18 mouse cellular contexts compared by ENCODE assay signal in genomic region chr9:5604019-5604418, GRCm38 (mm10).
"Had no signal": no experiment of that assay in that cellular context is flagged by ENCODE, and none has a peak within 500 bp of the region (broad histone marks: within the 10 kb centered on the region; RNA-seq: fewer than 3 reads in every experiment).

No protein-coding gene starts in this region.

- H3K9me3 ChIP-seq: kidney, embryonic 15.5 days; liver, embryonic 13.5 days; neural tube, embryonic 13.5 days; stomach, embryonic 15.5 days had no signal

- H3K9ac ChIP-seq: kidney, embryonic 15.5 days; liver, embryonic 13.5 days; neural tube, embryonic 13.5 days; stomach, embryonic 15.5 days had no signal

- H3K27me3 ChIP-seq: kidney, embryonic 15.5 days; liver, embryonic 13.5 days; neural tube, embryonic 13.5 days; stomach, embryonic 15.5 days had no signal

- H3K4me3 ChIP-seq: kidney, embryonic 15.5 days; left cerebral cortex, adult 2 months; liver, embryonic 13.5 days; myocyte; neural tube, embryonic 13.5 days; stomach, embryonic 15.5 days had no signal

- H3K36me3 ChIP-seq: kidney, embryonic 15.5 days; liver, embryonic 13.5 days; neural tube, embryonic 13.5 days; stomach, embryonic 15.5 days had no signal

- DNase-seq: kidney, postnatal 10 days; kidney, postnatal 36 days; layer of hippocampus, postnatal 36 days; liver, embryonic 13.5 days; lung, adult 2 months; lung, postnatal 14 days; lung, postnatal 4 days; midbrain, embryonic 14.5 days; retina, postnatal 1 day; right cerebral cortex, postnatal 25 days; spleen, adult 18-20 months; thymus, postnatal 36 days had no signal

- H3K27ac ChIP-seq: kidney, embryonic 15.5 days; left cerebral cortex, adult 2 months; liver, embryonic 13.5 days; neural tube, embryonic 13.5 days; stomach, embryonic 15.5 days had no signal

- H3K4me2 ChIP-seq: kidney, embryonic 15.5 days; liver, embryonic 13.5 days; midbrain, embryonic 11.5 days; neural tube, embryonic 13.5 days; stomach, embryonic 15.5 days had no signal

- H3K4me1 ChIP-seq: kidney, embryonic 15.5 days; liver, embryonic 13.5 days; neural tube, embryonic 13.5 days; stomach, embryonic 15.5 days had no signal
